Mouse (Mus musculus): ENCODE data around the gene Lrrc4.

DNA sequence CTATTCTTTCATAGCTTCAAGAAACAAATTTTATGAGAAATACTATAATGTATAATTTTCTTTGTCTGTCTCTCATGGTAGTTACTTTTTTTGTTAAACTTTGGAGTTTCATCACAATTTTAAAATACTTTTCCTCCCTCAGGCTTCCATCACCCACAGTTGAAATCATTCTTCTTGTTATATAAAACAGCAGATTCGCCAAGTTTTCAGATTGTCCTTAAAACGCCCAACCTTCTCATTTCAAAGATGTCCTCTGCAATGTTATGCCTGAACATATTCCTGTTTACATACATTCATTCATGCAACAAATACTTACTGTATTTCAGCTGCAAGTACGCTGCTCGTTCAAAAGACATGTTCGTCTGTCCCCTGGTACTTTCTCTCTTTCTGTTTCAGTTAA is 167.9 kb downstream of the Lrrc4 start:
- TF ChIP-seq CTCF (IDR thresholded peaks at IDR 0.05; ENCODE audit: insufficient read depth, low read length) (no peak), POLR2A (IDR thresholded peaks at IDR 0.05; ENCODE audit: borderline replicate concordance, extremely low read depth, low read depth, low read length) (no peak)
